Mouse (Mus musculus) cerebellum, adult 2 months (tissue): ENCODE results near the gene Gpr83.

Source experiments
- CTCF ChIP-seq: fragments of 200-500 bp; IDR thresholded peaks from 2 replicates; pipeline ENCODE4 v1.5.1; 2011; ENCODE audit warnings: low read depth, mild to moderate bottlenecking, control low read depth, low read length, moderate library complexity, borderline replicate concordance; ENCODE audit not compliant: insufficient read depth
- POLR2A ChIP-seq: fragments of 200-500 bp; IDR thresholded peaks from 2 replicates; pipeline ENCODE4 v1.6.1; 2011; ENCODE audit warnings: low read length, control low read depth, borderline replicate concordance; ENCODE audit not compliant: insufficient read depth

- TF ChIP-seq CTCF (no peak), POLR2A (no peak)
Measured at GRCm38 (mm10) chr9:14904741-14905475, 44.9 kb downstream of the Gpr83 start.
